Mouse (Mus musculus): ENCODE measurements around the gene Fam129b. TPM values are rescaled to one million over a fixed set of nuclear protein-coding genes. Genes with fewer than 3 reads are reported as not detected.

The Fam129b gene
- polyA plus RNA-seq, 1 experiment from 2014 or later = 13.8 TPM

- Histone ChIP-seq H3K36me3 (ENCODE audit: control insufficient read depth, insufficient read depth, low read length) (peaks cover 10% of the 10 kb centered on the region), H3K9me3 (ENCODE audit: control insufficient read depth, low read length) (no peaks in the 10 kb centered on the region), H3K27ac (ENCODE audit: low read depth, low read length) (no peak overlapping the region), H3K4me2 (ENCODE audit: low read depth, low read length, severe bottlenecking) (no peak overlapping the region), H3K27me3 (ENCODE audit: control insufficient read depth, insufficient read depth, low read length) (no peaks in the 10 kb centered on the region), H3K4me3 (ENCODE audit: low read depth, low read length) (no peak overlapping the region), H3K9ac (ENCODE audit: low read length) (no peak overlapping the region; the same call in 1 of the 2 replicates), H3K4me1 (replicated peaks; ENCODE audit: control insufficient read depth, insufficient read depth, low read length) (peaks cover 14% of the 10 kb centered on the region; the same call in 1 of the 2 replicates)
- ATAC-seq (replicated peaks; ENCODE audit: low FRiP score) (no peak), DNase-seq (ENCODE audit: low spot score) (no peak)
- 90% methylated on average over 9 of the region's 9 CpGs for WGBS
Measured at GRCm38 (mm10) chr2:32968024-32968614, 92.2 kb downstream of the Fam129b start.

DNA sequence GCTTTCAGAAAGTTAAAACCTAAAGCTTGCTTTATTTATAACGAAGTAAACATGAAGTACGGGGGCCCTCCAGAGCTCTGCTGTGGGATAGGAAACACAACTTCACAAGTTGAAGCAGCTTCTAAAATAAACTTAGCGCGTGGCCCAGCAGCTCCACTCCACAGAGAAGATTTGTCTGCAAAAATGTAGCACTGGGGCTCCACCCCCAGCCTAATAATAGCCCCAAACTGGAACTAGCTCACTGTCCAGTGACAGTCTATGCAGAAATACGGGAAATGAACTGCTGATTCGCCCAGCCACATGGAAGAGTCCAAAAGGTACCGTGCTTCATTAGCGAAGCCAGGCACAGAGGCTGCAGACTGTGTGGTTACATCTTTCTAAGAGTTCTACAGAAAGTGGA, 93.4 kb downstream of the Fam129b start:
- no peak for DNase-seq (ENCODE audit: low spot score)
- WGBS = 90% methylated on average over 8 of the region's 8 CpGs
- Histone ChIP-seq H3K4me1 (replicated peaks; ENCODE audit: control insufficient read depth, insufficient read depth, low read length) (peaks cover 10% of the 10 kb centered on the region; the same call in 1 of the 2 replicates), H3K4me3 (ENCODE audit: low read depth, low read length) (no peak overlapping the region), H3K9ac (ENCODE audit: low read length) (no peak overlapping the region), H3K9me3 (ENCODE audit: control insufficient read depth, low read length) (no peaks in the 10 kb centered on the region), H3K27me3 (ENCODE audit: control insufficient read depth, insufficient read depth, low read length) (no peaks in the 10 kb centered on the region), H3K27ac (ENCODE audit: low read depth, low read length) (no peak overlapping the region), H3K4me2 (ENCODE audit: low read depth, low read length, severe bottlenecking) (no peak overlapping the region), H3K36me3 (ENCODE audit: control insufficient read depth, insufficient read depth, low read length) (peaks cover 5% of the 10 kb centered on the region)
- ATAC-seq (replicated peaks; ENCODE audit: low FRiP score) = no peak

GRCm38 (mm10) chr2:32971235-32971634, 95.3 kb downstream of the Fam129b start:
- Histone ChIP-seq H3K36me3 (ENCODE audit: control insufficient read depth, insufficient read depth, low read length) (no peaks in the 10 kb centered on the region), H3K4me2 (ENCODE audit: low read depth, low read length, severe bottlenecking) (no peak overlapping the region), H3K27me3 (ENCODE audit: control insufficient read depth, insufficient read depth, low read length) (no peaks in the 10 kb centered on the region), H3K27ac (ENCODE audit: low read depth, low read length) (no peak overlapping the region), H3K9ac (ENCODE audit: low read length) (no peak overlapping the region), H3K9me3 (ENCODE audit: control insufficient read depth, low read length) (no peaks in the 10 kb centered on the region), H3K4me3 (ENCODE audit: low read depth, low read length) (no peak overlapping the region), H3K4me1 (replicated peaks; ENCODE audit: control insufficient read depth, insufficient read depth, low read length) (peaks cover 9% of the 10 kb centered on the region; the same call in 1 of the 2 replicates)
- DNase-seq (ENCODE audit: low spot score) = peak; percentile 50
- no peak for ATAC-seq (replicated peaks; ENCODE audit: low FRiP score)
- 32% methylated on average over 9 of the region's 9 CpGs for WGBS

DNA sequence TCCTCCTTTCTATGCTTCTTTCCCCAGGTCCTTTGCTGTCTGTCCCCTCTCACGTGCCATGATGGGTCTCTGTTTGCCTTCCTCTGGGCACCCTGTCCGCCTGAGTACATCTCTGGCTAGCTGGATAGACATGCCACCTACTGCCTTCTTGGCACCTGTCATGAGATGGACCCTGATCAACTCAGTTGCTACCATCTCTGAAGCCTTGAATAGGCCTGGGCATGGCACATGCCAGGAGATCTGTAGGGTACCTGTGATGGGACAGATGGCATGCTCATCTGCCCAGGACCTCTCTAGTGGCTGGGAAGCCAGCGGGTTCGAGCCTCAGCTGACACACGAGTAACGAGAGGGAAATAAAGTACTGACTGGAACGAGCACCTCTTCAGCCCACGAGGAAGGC, 98.3 kb downstream of the Fam129b start:
- H3K27ac ChIP-seq (ENCODE audit: low read depth, low read length) = no peak overlapping the region
- no peak overlapping the region for H3K9ac ChIP-seq (ENCODE audit: low read length)
- H3K4me1 ChIP-seq (replicated peaks; ENCODE audit: control insufficient read depth, insufficient read depth, low read length) = no peaks in the 10 kb centered on the region
- no peak for DNase-seq (ENCODE audit: low spot score)
- H3K9me3 ChIP-seq (ENCODE audit: control insufficient read depth, low read length) = no peaks in the 10 kb centered on the region
- no peaks in the 10 kb centered on the region for H3K27me3 ChIP-seq (ENCODE audit: control insufficient read depth, insufficient read depth, low read length)
- H3K4me2 ChIP-seq (ENCODE audit: low read depth, low read length, severe bottlenecking) = no peak overlapping the region
- 89% methylated on average over 8 of the region's 8 CpGs for WGBS
- no peak for ATAC-seq (replicated peaks; ENCODE audit: low FRiP score)
- H3K4me3 ChIP-seq (ENCODE audit: low read depth, low read length) = no peak overlapping the region
- H3K36me3 ChIP-seq (ENCODE audit: control insufficient read depth, insufficient read depth, low read length) = no peaks in the 10 kb centered on the region

Other genes starting within 250 kb of the Fam129b start
- gene Eng, start 229.5 kb upstream of the Fam129b start, polyA plus RNA-seq (2014; fragmentation: Nextera tagmentation; extraction: Ambion mirVana) = 25.5 and 25.9 TPM in 2 replicates
- 21.9 and 22.3 TPM in 2 replicates for gene Fpgs, start 172.0 kb upstream of the Fam129b start, polyA plus RNA-seq (2014; fragmentation: Nextera tagmentation; extraction: Ambion mirVana)
- 79.2 and 95.7 TPM in 2 replicates for gene Cdk9, start 163.0 kb upstream of the Fam129b start, polyA plus RNA-seq (2014; fragmentation: Nextera tagmentation; extraction: Ambion mirVana)
- gene Sh2d3c, start 155.1 kb upstream of the Fam129b start, polyA plus RNA-seq (2014; fragmentation: Nextera tagmentation; extraction: Ambion mirVana) = 33.2 and 33.7 TPM in 2 replicates
- gene 6330409D20Rik, start 135.1 kb upstream of the Fam129b start, polyA plus RNA-seq (2014; fragmentation: Nextera tagmentation; extraction: Ambion mirVana) = 2.1 and 2.3 TPM in 2 replicates
- gene Tor2a, start 118.9 kb upstream of the Fam129b start, polyA plus RNA-seq (2014; fragmentation: Nextera tagmentation; extraction: Ambion mirVana) = 56.8 and 68.3 TPM in 2 replicates
- gene Ttc16, start 100.5 kb upstream of the Fam129b start, polyA plus RNA-seq (2014; fragmentation: Nextera tagmentation; extraction: Ambion mirVana) = 0.80 and 0.84 TPM in 2 replicates
- gene Ptrh1, start 100.3 kb upstream of the Fam129b start, polyA plus RNA-seq (2014; fragmentation: Nextera tagmentation; extraction: Ambion mirVana) = 3.3 and 4.6 TPM in 2 replicates
- gene Cfap157, start 91.7 kb upstream of the Fam129b start, polyA plus RNA-seq (2014; fragmentation: Nextera tagmentation; extraction: Ambion mirVana) = 0.33 and 0.87 TPM in 2 replicates
- 44.0 and 44.6 TPM in 2 replicates for gene Stxbp1, start 28.9 kb upstream of the Fam129b start, polyA plus RNA-seq (2014; fragmentation: Nextera tagmentation; extraction: Ambion mirVana)
- gene Rpl12, start 85.4 kb downstream of the Fam129b start, polyA plus RNA-seq (2014; fragmentation: Nextera tagmentation; extraction: Ambion mirVana) = 134 and 151 TPM in 2 replicates
- gene Lrsam1, start 85.5 kb downstream of the Fam129b start, polyA plus RNA-seq (2014; fragmentation: Nextera tagmentation; extraction: Ambion mirVana) = 10.7 and 13.0 TPM in 2 replicates
- gene Slc2a8, start 106.0 kb downstream of the Fam129b start, polyA plus RNA-seq (2014; fragmentation: Nextera tagmentation; extraction: Ambion mirVana) = 11.8 and 13.4 TPM in 2 replicates

Data from forebrain, embryonic 11.5 days (tissue).